Mouse (Mus musculus) thymus, postnatal 0 days (tissue): Measurements from ENCODE around the gene Cdc42bpb. TPM values are rescaled to one million over a fixed set of nuclear protein-coding genes. Genes with fewer than 3 reads are reported as not detected.

Experiments used
- DNase-seq: peaks from one replicate; pipeline ENCODE4 v3.0.0-alpha.2; 2015; ENCODE audit warnings: low spot score
- polyA plus RNA-seq: library from polyadenylated mRNA; unstranded; fragments of >200 nt; fragmentation: Nextera tagmentation; extraction: Ambion mirVana; gene quantifications from 2 replicates; pipeline ENCODE4 v1.2.1, GENCODE M21; 2015

Gene Cdc42bpb
- polyA plus RNA-seq, 1 experiment from 2014 or later: 4.9 TPM

DNA sequence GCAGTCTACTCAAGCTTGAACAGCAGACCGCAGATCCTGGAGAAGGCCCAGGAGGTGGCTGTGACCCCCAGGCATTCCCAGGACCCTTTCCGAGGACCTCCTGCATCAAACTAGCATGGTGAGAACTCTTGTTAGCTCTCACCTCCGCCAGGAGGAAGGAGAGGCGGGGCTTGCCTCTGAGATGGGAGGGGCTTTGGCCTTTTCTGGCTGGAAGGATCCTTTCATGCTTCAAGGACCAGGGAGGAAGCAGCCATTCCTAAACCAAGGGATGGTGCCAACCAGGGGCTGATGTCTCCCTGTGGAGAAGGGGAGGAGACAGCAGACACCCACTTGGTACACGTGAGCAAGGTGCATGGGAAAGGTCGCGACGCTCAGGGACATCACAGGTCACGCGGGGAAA is 93.0 kb downstream of the Cdc42bpb start:
- DNase-seq: no peak

DNA sequence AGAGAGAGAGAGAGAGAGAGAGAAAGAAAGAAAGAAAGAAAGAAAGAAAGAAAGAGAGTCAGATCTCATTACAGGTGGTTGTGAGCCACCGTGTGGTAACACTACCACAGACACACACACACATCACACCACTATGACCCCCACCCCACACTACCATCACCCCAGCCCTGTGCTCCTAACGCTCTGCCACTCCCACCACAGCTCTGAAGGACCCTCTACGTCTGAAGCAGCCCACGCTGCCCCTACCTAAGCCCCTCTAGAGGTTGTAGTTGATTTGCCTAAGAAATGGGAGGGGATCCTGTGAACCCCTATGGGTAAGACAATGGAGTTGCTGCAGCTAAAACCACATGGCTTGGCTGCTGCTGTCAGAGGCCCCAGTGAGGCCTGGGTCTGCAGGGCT is 93.9 kb downstream of the Cdc42bpb start:
- no peak for DNase-seq

DNA sequence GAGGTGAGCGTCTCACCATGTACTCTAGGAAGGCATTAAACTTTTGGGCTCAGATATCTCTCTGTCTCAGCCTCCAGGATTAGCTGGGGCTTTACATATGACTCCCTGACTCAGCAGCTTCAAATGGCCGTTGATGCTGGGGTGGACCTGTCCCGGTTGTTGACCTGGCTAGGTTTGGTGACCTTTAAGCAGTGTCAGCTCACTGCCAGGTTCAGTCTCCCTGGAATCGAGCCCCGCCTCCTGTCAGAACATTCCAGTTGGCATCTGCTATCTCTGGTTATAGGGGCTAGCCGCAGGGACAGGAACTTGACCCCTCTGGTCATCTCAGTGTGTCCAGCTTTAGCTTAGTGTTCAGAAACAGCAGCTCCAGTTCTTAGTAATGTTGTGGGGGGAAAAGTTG is 101.1 kb downstream of the Cdc42bpb start:
- no peak for DNase-seq

DNA sequence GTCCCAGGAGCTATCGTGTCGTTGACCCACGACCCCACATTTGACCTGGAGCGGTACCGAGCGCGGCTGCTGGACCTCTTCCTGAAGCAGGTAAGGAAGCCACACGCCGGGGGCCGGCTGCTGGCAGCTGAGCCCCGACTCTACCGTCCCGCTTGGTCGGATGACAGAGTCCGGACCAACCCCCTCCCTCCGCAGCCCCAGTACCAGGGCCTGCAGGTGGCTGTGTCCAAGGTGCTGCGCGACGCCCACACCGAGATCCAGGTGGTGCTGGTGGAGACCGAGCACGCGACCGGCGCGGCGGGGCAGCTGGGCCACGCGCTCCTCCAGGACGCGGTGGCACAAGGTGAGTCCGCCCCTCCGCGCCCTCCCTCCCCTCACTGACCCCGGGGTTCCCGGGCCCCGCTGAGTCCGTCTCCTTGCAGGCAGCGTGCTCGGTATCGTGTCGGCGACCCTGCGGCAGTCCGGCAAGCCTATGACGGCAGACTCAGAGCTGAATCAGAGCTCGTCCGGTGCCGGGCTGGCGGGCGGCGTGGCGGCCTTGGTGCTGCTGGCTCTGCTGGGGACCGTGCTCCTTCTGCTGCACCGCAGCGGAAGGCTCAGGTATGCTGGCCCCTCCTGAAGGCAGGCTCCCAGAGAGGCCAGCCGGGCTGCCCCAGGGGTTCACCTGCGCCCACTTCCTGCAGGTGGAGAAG is 102.2 kb downstream of the Cdc42bpb start:
- no peak for DNase-seq

DNA sequence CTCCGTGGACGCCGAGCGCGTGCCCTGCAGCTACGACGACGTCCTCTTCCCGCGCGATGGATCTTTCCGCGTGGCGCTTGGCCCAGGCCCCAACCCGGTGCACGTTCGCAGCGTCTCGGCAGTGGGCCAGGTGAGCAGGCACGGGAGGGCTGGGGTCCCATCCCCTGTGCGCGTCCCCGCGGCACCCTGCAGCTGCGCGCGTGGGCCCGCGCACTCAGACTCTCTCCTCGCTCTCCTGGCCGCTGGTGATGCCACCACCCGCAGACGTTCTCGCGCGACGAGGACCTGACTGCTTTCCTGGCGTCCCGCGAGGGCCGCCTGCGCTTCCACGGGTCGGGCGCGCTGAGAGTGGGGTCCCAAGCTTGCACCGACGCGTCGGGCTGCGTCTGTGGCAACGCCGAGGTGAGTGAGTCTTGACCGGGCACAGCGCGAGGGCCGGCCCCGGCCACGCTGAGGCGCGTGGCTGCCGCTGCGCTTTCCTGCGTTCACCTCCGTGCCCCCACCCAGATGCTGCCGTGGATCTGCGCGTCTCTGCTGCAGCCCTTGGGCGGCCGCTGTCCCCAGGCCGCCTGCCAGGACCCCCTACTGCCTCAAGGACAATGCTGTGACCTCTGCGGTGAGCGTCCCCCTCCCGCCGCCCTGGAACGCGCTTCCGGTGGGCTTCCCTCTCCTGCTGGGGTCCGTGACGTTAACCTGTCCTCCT is 102.9 kb downstream of the Cdc42bpb start:
- DNase-seq: no peak

DNA sequence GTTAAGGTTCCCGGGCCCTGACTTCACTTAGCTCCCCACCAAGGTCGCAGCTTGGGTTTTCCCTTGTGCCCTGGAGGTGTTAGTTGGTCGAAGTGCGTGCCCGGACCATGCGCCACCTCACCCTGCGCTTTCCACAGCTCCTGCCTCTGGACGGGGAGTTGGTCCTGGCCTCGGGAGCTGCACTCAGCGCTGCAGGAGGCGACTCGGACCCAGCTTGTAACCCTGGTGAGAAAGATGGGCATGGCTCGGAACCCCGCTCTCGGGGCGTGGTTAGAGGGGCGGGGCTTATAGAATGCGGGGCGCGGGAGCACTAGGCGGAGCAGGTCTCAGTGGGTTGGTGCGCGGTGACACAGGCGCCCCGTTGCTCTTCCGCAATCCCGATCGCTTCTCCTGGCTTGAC is 103.5 kb downstream of the Cdc42bpb start:
- DNase-seq: no peak

DNA sequence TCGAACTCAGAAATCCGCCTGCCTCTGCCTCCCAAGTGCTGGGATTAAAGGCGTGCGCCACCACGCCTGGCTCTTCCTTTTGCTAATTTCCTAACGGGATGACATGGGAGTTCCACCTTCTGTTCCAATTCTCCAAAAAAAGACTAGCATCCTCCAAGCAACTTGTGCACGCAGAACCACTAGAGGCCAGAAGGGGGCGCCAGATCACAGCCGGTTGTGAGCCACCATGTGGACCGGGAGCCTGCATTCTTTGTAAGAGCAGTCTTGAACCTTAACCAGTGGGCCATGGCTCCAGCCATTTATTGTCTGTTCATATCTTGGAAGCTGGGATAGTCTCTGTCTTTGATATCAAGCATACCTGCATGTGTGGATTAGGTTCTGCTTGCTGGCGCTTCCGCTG is 105.1 kb downstream of the Cdc42bpb start:
- DNase-seq: peak; percentile 75

DNA sequence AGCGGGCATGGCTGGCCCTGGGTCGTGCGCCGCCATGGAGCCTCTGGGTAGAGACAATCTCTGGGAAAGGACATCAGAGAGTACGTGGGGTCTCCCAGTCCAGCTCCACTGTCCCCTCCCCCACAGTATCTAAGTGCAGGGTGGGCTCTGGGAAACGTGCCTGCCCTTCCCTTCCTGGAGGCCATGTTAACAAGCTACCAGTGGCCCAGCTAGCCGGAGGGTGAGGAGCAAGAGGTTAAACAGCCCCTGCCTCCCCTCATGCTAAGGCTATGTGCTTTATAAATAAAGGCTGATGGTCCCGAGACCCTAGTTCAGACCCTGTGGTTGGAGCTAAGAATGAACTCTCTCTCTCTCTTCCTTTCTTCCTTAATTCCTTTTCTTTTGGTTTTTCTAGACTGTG is 105.6 kb downstream of the Cdc42bpb start:
- no peak for DNase-seq

DNA sequence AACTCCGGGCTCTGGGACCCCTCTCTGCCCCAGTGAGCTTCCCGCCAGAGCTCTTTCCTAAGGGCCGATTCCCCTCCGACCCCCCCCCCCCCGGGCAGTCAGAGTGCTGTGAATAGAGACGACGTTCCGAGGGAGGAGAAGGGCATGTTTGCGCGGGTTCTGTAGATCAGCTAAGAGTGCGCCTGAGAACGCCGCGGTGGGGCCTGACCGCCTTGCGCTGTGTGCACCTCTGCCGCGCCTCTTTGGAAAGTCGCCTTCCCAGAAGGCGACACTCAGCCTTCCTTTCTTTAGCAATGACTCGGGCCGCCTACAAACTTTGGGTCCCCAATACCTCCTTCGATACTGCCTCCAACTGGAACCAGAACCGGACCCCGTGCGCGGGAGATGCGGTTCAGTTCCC is 106.1 kb downstream of the Cdc42bpb start:
- DNase-seq: no peak

DNA sequence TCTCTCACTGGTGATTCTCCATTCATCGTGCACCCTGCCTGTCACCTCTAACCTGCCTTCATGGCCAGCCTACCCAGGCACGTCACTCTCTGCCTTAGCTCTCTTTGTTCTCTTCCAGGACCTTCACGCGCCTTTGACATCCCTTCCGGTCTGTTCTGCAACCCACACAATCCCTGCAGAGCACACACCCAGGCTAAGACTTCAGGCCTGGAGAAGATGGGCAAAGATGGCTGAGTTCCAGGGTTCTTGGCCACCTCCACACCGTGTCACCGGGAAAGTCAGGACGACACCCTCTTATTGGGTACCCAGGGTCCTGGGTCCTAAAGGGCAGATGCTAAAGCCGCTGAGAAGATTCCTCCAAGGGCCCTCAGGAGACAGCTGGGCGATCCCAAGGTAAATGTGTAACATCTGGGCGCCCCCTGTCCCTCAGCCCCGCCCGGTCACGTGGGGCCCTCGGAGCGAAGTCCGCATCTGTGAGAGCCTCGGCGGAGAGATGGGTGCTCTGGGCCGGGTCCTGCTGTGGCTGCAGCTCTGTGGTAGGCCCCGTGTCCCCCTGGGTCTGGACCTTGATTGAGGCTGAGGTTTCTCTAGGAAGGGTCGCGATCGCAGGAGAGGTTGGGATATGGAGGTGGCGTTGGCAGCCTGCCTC is 106.8 kb downstream of the Cdc42bpb start, which contains the start of gene Amn:
Gene Amn (plus strand): TSS at position 467 of the 649 bp plus-strand sequence.
- DNase-seq: no peak

DNA sequence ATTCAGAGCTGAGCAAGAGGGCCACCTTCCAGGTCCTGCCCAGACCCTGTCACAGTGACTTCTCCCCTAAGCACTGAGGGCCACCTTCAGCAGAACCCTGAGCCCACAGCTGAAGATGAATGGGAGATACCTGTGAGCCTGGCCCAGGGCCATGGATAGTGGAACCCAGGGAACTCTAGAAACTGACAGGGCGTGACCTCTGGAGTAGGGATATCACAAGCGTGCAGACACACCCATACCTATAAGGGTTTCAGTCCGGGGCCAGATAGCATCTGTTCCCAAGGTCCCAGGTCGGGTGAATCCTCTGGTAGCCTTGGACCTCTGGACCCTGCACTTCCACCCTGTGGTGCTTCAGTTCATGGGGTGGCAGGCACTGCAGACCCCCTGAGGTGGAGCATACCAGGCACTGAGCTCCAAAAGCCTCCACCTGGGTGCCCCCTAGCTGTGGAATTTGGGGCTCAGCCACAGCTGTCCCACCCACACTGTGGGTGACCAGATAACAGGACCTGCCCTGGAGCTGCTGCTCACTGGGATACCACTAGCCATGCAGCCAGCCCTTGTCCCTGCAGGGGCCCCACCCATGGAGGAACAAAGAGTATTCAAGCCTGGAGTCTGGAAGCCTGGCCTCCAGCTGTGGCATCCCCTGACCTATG is 109.7 kb downstream of the Cdc42bpb start:
- DNase-seq: no peak

DNA sequence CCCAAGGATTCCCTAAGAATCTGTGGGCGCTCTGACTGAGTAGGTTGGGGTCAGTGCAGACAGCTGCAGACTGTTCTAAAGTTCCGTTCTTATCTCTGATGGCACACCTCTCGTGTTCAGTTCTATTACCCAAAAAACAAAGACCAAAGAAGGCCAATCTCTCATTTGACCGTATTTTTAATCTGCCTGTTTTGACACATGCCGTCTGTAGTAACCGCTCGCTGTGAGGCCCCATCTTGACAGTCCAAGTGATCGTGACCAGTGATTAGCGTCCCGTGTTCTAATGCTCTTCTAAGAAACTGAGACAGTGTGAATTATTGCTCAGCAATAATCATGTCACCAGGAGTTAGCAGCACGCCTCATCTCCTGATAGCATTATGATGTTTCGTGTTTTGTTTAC is 110.9 kb downstream of the Cdc42bpb start:
- DNase-seq: no peak

DNA sequence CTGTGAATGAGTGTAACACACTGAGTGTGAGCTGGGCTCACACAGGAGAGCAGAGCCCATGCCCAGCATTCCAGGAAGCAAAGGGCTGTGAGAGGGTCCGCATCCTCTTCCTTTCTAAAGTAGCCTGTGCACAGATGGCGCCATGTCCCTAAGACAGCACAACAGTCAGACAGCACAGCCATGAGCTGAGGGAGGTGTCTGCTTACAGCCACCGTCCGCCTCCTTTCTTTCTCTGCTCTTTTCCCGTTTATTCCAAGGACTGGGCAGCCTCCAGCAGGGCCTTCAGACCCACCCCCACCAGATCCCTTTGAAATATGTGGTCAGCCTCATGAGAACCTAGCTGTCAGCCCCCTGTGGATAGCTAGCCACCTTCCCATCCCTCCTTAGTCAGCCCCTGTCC is 112.3 kb downstream of the Cdc42bpb start:
- no peak for DNase-seq

DNA sequence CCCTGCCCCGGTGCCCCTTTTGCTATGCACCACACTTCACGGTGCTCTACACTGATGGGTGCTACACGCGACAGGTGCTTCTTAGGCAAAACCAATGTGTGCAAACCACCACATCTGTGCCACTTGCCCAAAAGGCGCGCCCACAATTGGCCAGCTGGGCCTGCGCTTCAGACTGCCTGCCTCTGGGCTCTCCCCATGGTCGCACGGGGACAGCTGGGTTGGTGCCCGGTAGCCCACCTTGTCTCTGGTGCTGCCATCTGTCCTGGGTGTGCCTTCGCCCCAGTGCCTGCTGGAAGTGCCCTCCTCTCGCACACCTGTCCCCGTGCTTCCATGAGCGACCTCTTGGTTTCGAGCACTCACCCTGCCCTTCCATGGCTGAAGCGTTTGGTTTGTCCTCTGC is 113.9 kb downstream of the Cdc42bpb start:
- no peak for DNase-seq

DNA sequence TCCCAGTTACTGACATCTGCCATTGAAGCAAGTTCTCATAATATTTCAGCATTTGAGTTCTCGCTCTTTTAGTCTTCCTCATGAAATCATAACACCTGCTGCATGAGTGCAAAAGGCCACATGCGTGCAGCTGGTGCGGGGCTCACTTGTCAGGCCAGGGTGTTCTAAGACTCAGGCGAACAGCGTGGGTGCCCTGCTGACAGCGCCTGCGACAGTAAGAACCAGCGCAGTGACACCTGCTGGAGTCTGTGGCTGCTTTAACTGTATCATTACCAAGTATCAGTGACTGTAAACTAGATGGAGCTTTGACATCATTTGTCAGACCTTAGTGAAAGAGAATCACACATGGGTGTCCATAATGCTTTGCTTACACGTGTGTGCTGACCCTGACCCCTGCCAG is 126.3 kb downstream of the Cdc42bpb start:
- DNase-seq: peak; percentile 51

DNA sequence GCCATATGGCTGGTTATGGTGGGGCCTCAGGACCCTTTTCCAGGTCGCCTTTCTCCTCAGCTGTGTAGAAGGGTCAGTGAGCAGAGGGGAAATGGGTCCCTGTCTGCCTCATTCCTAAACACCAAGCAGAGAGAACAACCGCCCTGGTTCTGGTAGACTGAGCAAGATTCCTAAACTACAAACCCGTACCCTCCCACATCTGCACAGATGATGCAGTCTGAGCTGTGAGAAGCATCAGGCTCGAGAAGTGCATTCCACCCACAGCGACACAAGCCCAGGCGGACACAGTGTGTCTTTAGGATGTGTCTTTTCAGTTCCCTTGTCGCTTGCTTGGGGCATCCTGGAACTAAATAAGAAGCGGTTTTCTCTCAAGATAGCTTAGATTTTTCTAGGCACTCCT is 127.4 kb downstream of the Cdc42bpb start:
- no peak for DNase-seq

DNA sequence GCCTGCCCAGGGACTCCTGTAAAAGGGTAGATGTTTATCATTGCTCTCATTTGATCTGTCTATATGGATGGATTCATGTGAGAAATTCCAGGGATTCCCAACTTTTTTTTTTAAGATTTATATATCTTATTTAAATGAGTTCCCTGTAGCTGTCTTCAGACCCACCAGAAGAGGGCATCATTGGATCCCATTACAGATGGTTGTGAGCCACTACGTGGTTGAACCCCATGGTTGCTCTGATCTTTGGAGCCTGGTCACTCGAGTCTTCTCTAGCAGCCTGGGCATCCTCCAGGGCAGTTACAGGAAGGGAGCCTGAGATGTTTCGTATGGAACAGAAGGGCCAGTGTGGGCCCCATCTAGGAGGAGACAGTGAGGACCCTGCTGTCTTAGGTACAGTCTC is 128.4 kb downstream of the Cdc42bpb start:
- DNase-seq: no peak

DNA sequence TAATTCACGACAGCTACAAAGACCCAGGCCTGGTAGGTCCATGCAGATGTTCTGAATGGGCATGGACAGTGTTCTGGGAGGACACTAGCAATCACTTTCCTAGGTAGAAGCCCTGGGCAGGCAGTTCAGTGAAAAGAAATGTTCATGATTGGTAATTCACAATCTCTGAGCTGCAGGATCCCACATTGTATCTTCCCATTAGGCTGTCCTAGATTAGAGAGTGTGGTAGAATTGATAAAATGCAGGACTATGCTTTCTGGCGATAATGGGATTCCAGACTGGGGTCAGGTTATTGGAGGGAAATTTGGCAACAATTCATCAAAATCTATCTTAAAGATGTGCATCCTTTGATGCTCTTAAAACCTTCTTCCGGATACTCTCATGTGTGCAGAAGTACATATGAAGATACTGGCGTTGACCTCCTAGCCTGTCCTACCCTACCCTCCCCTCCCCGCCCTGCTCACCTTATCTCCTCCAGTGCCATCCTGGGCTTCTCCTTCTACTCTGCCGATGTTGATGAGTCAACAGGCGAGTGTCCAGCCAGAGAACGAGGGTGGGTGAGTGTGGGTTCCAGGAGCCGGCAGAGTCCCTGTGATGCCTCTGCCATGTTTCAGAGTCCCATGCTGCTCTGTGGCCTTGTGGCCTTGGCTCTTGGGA is 130.6 kb downstream of the Cdc42bpb start:
- no peak for DNase-seq

DNA sequence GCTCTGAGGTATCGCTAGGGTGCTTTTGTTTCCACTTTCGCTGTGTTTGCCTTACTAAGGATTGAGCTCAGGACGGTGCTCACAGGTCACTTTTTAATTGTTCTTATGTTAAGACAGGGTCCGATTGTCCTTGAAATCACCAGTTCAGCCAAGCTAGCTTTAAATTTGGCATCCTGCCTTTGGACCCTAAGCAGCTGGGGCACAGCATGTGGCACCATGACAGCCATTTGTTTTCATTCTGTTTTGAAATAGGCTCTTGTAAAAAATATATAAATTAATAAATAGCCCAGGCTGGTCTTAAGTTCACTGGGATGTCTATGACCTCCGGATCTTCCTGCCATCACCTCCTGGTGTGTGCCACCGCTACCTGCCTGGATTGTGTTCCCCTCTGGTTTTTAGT is 132.4 kb downstream of the Cdc42bpb start:
- DNase-seq: no peak

DNA sequence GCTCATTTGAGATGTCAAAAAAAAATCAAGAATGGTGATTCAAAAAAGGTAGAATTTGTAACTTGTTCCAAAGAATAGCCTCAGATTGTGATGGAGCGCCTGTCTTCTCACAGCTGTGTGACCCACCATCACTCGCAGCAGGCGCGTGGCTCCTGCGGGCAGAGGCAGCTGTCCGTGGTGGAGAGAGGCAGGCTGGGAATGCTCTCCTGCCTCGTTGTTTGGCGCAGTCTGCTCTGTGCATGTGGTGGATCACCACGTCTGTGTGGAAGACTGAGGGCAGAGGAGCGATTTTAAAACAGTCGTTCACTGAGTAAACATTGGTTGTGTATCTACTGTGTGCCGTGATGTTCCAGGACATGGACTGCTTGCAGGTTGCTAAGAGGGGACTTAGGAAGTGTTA is 133.8 kb downstream of the Cdc42bpb start:
- no peak for DNase-seq
